Mouse (Mus musculus) bone marrow, adult 2 months (tissue): ENCODE data around the gene Capn1. TPM values are rescaled to one million over a fixed set of nuclear protein-coding genes. Genes with fewer than 3 reads are reported as not detected.

Experiments
- H3K27ac ChIP-seq: fragments of 200-500 bp; 2 replicates; pipeline ENCODE4 v1.5.1; 2012; ENCODE audit warnings: low read depth, mild to moderate bottlenecking, control low read depth, inconsistent platforms, low read length; ENCODE audit not compliant: control insufficient read depth, poor library complexity, insufficient read depth
- H3K4me1 ChIP-seq: fragments of 200-500 bp; 2 replicates; pipeline ENCODE4 v1.6.1; 2011; ENCODE audit warnings: low read length; ENCODE audit not compliant: control insufficient read depth, insufficient read depth
- H3K4me3 ChIP-seq: fragments of 200-500 bp; replicated peaks from 2 replicates; pipeline ENCODE3; 2011; ENCODE audit warnings: mild to moderate bottlenecking, low read depth, low read length, control low read depth; ENCODE audit not compliant: control insufficient read depth
- CTCF ChIP-seq: fragments of 200-500 bp; IDR thresholded peaks from 2 replicates; pipeline ENCODE4 v1.5.1; 2011; ENCODE audit warnings: low read length, control low read depth; ENCODE audit not compliant: control insufficient read depth, insufficient read depth
- POLR2A ChIP-seq: fragments of 200-500 bp; IDR thresholded peaks from 2 replicates; pipeline ENCODE4 v1.6.1; 2011; ENCODE audit warnings: low read depth, mild to moderate bottlenecking, control low read depth, low read length, borderline replicate concordance; ENCODE audit not compliant: control insufficient read depth
- WGBS: fragments of 180-500 bp; shearing (Covaris S2); methylation state at CpG from one replicate; pipeline ENCODE4 v1.1.7; 2018; 5-methylcytosine and 5-hydroxymethylcytosine counted together
- polyA plus RNA-seq: library from polyadenylated mRNA; stranded (reverse); fragments of >200 nt; gene quantifications from 2 replicates; pipeline ENCODE4 v1.2.4, GENCODE M21; 2011; ENCODE audit warnings: low replicate concordance; ENCODE audit not compliant: missing spikeins, insufficient read depth, insufficient read length

The Capn1 gene
- polyA plus RNA-seq, 1 experiment, result 139 TPM

GRCm38 (mm10) chr19:5950218-5950617 lies 65.5 kb downstream of the Capn1 start:
- Histone ChIP-seq H3K27ac (no peak overlapping the region), H3K4me3 (no peak overlapping the region), H3K4me1 (no peaks in the 10 kb centered on the region; the same call in 1 of the 2 replicates)
- 89% methylated on average over 11 of the region's 11 CpGs for WGBS
- TF ChIP-seq POLR2A (no peak), CTCF (no peak)

GRCm38 (mm10) chr19:5945891-5946290 lies 69.8 kb downstream of the Capn1 start:
- H3K4me3 ChIP-seq, result no peak overlapping the region
- whole genome bisulfite sequencing, result 72% methylated on average over 8 of the region's 8 CpGs
- peak overlapping the region; percentile 63 for H3K27ac ChIP-seq
- no peak for TF ChIP-seq POLR2A
- TF ChIP-seq CTCF, result no peak
- H3K4me1 ChIP-seq, result no peaks in the 10 kb centered on the region; the same call in 1 of the 2 replicates

- no peaks in the 10 kb centered on the region; the same call in 1 of the 2 replicates for H3K4me1 ChIP-seq
- H3K4me3 ChIP-seq, result peak overlapping the region; percentile 3
- TF ChIP-seq POLR2A (no peak), CTCF (no peak)
- H3K27ac ChIP-seq, result peak overlapping the region; percentile 63
- 41% methylated on average over 7 of the region's 7 CpGs for WGBS
Observed at GRCm38 (mm10) chr19:5945027-5945426, 70.7 kb downstream of the Capn1 start.

DNA sequence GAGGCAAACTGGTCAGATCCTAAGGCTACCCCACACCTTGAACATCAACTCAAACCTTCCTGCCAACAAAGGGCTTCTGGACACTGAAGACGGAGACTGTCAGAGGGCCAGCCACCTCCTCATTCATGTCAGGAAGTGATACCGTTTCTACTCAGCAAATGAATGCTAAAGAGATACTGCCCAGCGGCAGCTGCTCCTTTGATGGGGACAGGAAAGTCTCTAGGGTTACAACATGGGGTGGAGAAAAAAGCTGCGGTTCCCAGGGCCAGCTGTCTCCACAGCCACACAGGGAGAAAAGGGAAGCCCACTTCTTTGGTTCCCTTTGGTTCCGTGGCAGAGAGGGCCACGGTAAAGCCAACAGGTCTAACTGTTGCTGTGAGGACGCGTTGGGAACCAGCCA lies 71.6 kb downstream of the Capn1 start:
- no peak overlapping the region for H3K4me3 ChIP-seq
- TF ChIP-seq POLR2A (no peak), CTCF (no peak)
- peak overlapping the region; percentile 20 for H3K27ac ChIP-seq
- 49% methylated on average over 8 of the region's 8 CpGs for WGBS
- H3K4me1 ChIP-seq, result no peaks in the 10 kb centered on the region; the same call in 1 of the 2 replicates

- Histone ChIP-seq H3K4me1 (no peaks in the 10 kb centered on the region; the same call in 1 of the 2 replicates), H3K27ac (no peak overlapping the region), H3K4me3 (no peak overlapping the region)
- no peak for TF ChIP-seq CTCF
- TF ChIP-seq POLR2A, result no peak
- 94% methylated on average over 15 of the region's 15 CpGs for WGBS
Observed at GRCm38 (mm10) chr19:5943404-5943803, 72.3 kb downstream of the Capn1 start.

GRCm38 (mm10) chr19:5942581-5942980 lies 73.1 kb downstream of the Capn1 start:
- Histone ChIP-seq H3K4me1 (no peaks in the 10 kb centered on the region; the same call in 1 of the 2 replicates), H3K4me3 (no peak overlapping the region), H3K27ac (no peak overlapping the region)
- TF ChIP-seq CTCF, result no peak
- TF ChIP-seq POLR2A, result no peak
- WGBS, result 94% methylated on average over 7 of the region's 7 CpGs

- Histone ChIP-seq H3K4me1 (no peaks in the 10 kb centered on the region; the same call in 1 of the 2 replicates), H3K27ac (peak overlapping the region; percentile 7; the same call in 1 of the 2 replicates), H3K4me3 (no peak overlapping the region)
- no peak for TF ChIP-seq POLR2A
- no peak for TF ChIP-seq CTCF
- WGBS, result 92% methylated on average over 10 of the region's 10 CpGs
Observed at GRCm38 (mm10) chr19:5940656-5941055, 75.0 kb downstream of the Capn1 start.

DNA sequence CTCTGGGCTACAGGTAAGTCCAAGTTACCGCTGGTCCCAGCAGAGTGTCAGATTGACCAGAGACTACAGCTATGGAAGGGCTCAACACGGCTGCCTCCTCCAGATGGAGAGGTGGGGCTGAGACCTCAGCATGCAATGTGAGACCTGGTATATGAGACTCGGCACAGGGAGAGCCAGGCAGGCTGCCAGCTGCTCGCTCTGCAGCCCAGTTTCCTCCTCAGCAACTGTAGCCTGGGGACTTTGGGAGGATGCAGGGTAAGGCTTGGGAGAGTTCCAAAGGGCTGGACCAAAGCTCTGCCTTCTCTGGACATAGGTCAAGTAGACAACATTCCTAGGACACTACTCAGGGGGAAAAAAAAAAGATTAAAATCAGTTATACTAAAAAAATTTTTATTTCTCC lies 75.5 kb downstream of the Capn1 start:
- Histone ChIP-seq H3K27ac (no peak overlapping the region), H3K4me1 (no peaks in the 10 kb centered on the region; the same call in 1 of the 2 replicates), H3K4me3 (no peak overlapping the region)
- 80% methylated on average over 4 of the region's 4 CpGs for WGBS
- TF ChIP-seq POLR2A (no peak), CTCF (no peak)

GRCm38 (mm10) chr19:5939715-5940114 lies 76.0 kb downstream of the Capn1 start:
- Histone ChIP-seq H3K4me1 (no peaks in the 10 kb centered on the region; the same call in 1 of the 2 replicates), H3K27ac (no peak overlapping the region), H3K4me3 (no peak overlapping the region)
- 88% methylated on average over 5 of the region's 5 CpGs for WGBS
- TF ChIP-seq POLR2A (no peak), CTCF (no peak)

Other genes with a start within 250 kb of the Capn1 start
- 26.8 and 38.8 TPM in 2 replicates for gene Scyl1, start 244.5 kb downstream of the Capn1 start, polyA plus RNA-seq
- 14.3 and 18.1 TPM in 2 replicates for gene Frmd8, start 140.6 kb downstream of the Capn1 start, polyA plus RNA-seq
- 11.6 and 24.6 TPM in 2 replicates for gene Slc25a45, start 138.1 kb downstream of the Capn1 start, polyA plus RNA-seq
- 4.4 and 6.4 TPM in 2 replicates for gene Tigd3, start 121.7 kb downstream of the Capn1 start, polyA plus RNA-seq
- gene Dpf2, start 102.9 kb downstream of the Capn1 start, polyA plus RNA-seq, result 31.1 and 60.8 TPM in 2 replicates
- 2.3 and 5.3 TPM in 2 replicates for gene Cdc42ep2, start 91.1 kb downstream of the Capn1 start, polyA plus RNA-seq
- gene Pola2, start 51.7 kb downstream of the Capn1 start, polyA plus RNA-seq, result 41.9 and 79.8 TPM in 2 replicates
- gene Slc22a20, start 29.8 kb downstream of the Capn1 start, polyA plus RNA-seq, result 0.80 TPM in 1 of 2 replicates, not detected in the other
- 30.5 and 58.5 TPM in 2 replicates for gene Syvn1, start 30.7 kb upstream of the Capn1 start, polyA plus RNA-seq
- gene Mrpl49, start 41.9 kb upstream of the Capn1 start, polyA plus RNA-seq, result 29.9 and 52.5 TPM in 2 replicates
- 2,232 and 4,155 TPM in 2 replicates for gene Fau, start 41.9 kb upstream of the Capn1 start, polyA plus RNA-seq
- 8.4 and 14.3 TPM in 2 replicates for gene Znhit2, start 45.3 kb upstream of the Capn1 start, polyA plus RNA-seq
- 5.9 and 12.3 TPM in 2 replicates for gene Tm7sf2, start 52.5 kb upstream of the Capn1 start, polyA plus RNA-seq
- gene Vps51, start 61.3 kb upstream of the Capn1 start, polyA plus RNA-seq, result 48.4 and 85.1 TPM in 2 replicates
- gene Tmem262, start 64.1 kb upstream of the Capn1 start, polyA plus RNA-seq, result not detected in 2 replicates
- not detected in 2 replicates for gene Gm28374, start 66.4 kb upstream of the Capn1 start, polyA plus RNA-seq
- 12.2 and 22.8 TPM in 2 replicates for gene Zfpl1, start 69.1 kb upstream of the Capn1 start, polyA plus RNA-seq
- 28.8 and 31.0 TPM in 2 replicates for gene Cdca5, start 69.1 kb upstream of the Capn1 start, polyA plus RNA-seq
- 6.6 and 6.9 TPM in 2 replicates for gene AC131692.1, start 78.5 kb upstream of the Capn1 start, polyA plus RNA-seq
- 5.2 and 5.3 TPM in 2 replicates for gene Naaladl1, start 89.9 kb upstream of the Capn1 start, polyA plus RNA-seq
- 2.5 and 6.0 TPM in 2 replicates for gene Sac3d1, start 102.8 kb upstream of the Capn1 start, polyA plus RNA-seq
- gene Snx15, start 112.4 kb upstream of the Capn1 start, polyA plus RNA-seq, result 33.2 and 38.4 TPM in 2 replicates
- 0.93 TPM in 1 of 2 replicates, not detected in the other for gene Batf2, start 125.1 kb upstream of the Capn1 start, polyA plus RNA-seq
- 19.6 and 20.5 TPM in 2 replicates for gene Arl2, start 125.7 kb upstream of the Capn1 start, polyA plus RNA-seq
- gene Majin, start 168.5 kb upstream of the Capn1 start, polyA plus RNA-seq, result not detected in 2 replicates
- gene Gpha2, start 210.5 kb upstream of the Capn1 start, polyA plus RNA-seq, result not detected in 2 replicates
- 21.0 and 43.9 TPM in 2 replicates for gene Ppp2r5b, start 220.0 kb upstream of the Capn1 start, polyA plus RNA-seq
- gene Atg2a, start 225.8 kb upstream of the Capn1 start, polyA plus RNA-seq, result 17.0 and 36.4 TPM in 2 replicates